Mouse (Mus musculus): ENCODE results near the gene Cnnm1. TPM values are rescaled to one million over a fixed set of nuclear protein-coding genes. Genes with fewer than 3 reads are reported as not detected.

The Cnnm1 gene
- polyA plus RNA-seq, 1 experiment from 2014 or later: 0.56 TPM

DNA sequence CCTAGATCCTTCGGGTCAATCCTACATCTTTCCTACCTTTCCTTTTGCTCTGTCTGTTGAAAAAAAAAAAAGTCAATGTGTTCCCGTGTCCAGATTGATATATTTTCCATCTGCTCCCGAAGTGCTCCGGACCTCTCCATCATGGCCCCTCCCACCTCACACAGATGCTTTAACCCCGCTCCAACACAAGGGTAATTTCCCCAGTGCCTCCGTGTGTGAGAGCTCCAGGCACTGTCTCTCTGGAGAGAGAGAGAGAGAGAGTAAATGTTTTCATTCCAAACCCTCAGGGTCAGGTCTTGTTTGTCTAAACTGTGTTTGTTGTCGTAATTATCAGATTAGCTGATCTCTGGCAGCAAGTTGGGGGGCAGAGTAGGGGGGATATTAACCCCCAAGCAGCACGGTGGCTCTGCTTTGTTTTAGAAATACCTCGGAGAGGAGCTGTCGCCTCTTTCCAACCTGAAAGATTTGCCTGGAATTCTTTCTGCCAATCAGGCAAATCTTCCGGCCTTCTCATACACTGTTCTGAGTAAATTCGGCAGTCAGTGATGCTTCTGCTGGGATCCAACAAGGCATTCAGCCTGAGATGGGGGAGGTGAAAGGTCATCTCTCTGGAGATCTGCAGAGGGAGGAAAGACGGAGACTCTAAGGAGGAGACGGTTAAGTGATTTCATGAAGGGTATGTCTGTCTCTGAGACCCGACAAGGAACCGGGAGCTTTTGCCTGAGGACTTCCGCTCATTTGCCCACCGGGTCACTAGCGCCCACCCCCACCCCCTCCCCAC, 106.3 kb downstream of the Cnnm1 start:
- no peaks in the 10 kb centered on the region for H3K9me3 ChIP-seq (ENCODE audit: control insufficient read depth, low read length)
- 0 out of 2 replicates have a peak overlapping the region, but pooled peaks have one; percentile 11 for H3K4me2 ChIP-seq (replicated peaks; ENCODE audit: low read depth)
- no peak overlapping the region for H3K27ac ChIP-seq (replicated peaks)
- H3K4me1 ChIP-seq (replicated peaks; ENCODE audit: control insufficient read depth, insufficient read depth): 0 out of 2 replicates have a peak, but pooled peaks cover 3% of the 10 kb centered on the region
- H3K4me3 ChIP-seq (ENCODE audit: low read depth, low read length): no peak overlapping the region
- ATAC-seq (ENCODE audit: low FRiP score, low TSS enrichment) (no peak), DNase-seq (ENCODE audit: low spot score) (no peak)
- H3K9ac ChIP-seq (ENCODE audit: low read length): no peak overlapping the region
- no peaks in the 10 kb centered on the region for H3K27me3 ChIP-seq (ENCODE audit: control insufficient read depth, insufficient read depth, low read length)
- no peak for TF ChIP-seq CTCF (IDR thresholded peaks at IDR 0.05; ENCODE audit: low read depth)
- no peak for TF ChIP-seq EP300 (optimal IDR thresholded peaks at IDR 0.05)
- no peaks in the 10 kb centered on the region for H3K36me3 ChIP-seq (ENCODE audit: control insufficient read depth, insufficient read depth, low read length)
- WGBS: 9% methylated on average over 18 of the region's 19 CpGs

Other genes with a start within 250 kb of the Cnnm1 start
- 1.3 and 1.4 TPM in 2 replicates for gene Hpse2, start 52.1 kb upstream of the Cnnm1 start, polyA plus RNA-seq (2015; fragmentation: Nextera tagmentation; extraction: Ambion mirVana)
- 49.3 and 51.1 TPM in 2 replicates for gene Got1, start 84.2 kb downstream of the Cnnm1 start, polyA plus RNA-seq (2015; fragmentation: Nextera tagmentation; extraction: Ambion mirVana)
- gene Nkx2-3, start 171.9 kb downstream of the Cnnm1 start, polyA plus RNA-seq (2015; fragmentation: Nextera tagmentation; extraction: Ambion mirVana): 5.4 and 5.7 TPM in 2 replicates
- gene Slc25a28, start 234.4 kb downstream of the Cnnm1 start, polyA plus RNA-seq (2015; fragmentation: Nextera tagmentation; extraction: Ambion mirVana): 9.6 and 11.4 TPM in 2 replicates
- gene Entpd7, start 249.2 kb downstream of the Cnnm1 start, polyA plus RNA-seq (2015; fragmentation: Nextera tagmentation; extraction: Ambion mirVana): 7.4 and 8.1 TPM in 2 replicates